Mouse (Mus musculus): Measurements from ENCODE around the gene Sema3b. TPM values are rescaled to one million over a fixed set of nuclear protein-coding genes. Genes with fewer than 3 reads are reported as not detected.

Sema3b gene
- total RNA-seq, 2 experiments from 2014 or later: not detected

DNA sequence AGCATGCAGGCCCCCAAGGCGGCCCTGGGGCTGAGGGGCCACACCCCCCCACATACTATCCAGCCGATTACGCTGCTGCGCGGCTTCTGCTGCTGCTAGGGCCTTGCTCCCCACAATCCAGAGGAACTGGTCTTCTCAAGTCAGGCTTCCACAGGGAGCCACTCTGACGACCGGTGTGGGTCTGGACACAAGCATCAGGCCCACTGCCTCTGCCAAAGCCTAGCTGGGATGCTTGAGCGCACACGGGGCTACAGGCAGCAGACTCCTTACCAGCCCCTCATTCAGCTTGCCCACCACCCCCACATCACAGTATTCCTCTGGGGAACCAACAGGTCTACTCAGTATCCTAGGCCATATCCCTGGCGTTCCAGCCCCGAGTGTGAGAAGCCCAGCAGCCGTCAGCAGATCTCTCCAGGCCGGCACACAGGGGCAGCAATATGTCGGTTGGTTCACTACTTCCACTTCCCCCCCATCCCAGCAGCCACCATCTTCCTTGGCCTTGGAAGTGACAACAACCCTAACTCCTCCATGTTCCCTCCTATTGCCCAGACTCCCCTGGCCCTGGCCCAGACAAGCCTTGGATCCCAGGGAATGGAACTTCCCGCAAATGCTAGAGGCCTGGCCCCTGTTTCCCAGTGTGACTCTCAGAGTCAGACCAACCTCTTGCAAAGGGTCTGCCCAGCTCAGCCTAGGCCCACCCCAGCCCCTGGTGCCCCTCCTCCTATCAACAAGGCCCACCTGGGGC is 24.8 kb upstream of the Sema3b start:
- ATAC-seq (replicated peaks; ENCODE audit: poor library complexity, severe bottlenecking): peak; percentile 10

DNA sequence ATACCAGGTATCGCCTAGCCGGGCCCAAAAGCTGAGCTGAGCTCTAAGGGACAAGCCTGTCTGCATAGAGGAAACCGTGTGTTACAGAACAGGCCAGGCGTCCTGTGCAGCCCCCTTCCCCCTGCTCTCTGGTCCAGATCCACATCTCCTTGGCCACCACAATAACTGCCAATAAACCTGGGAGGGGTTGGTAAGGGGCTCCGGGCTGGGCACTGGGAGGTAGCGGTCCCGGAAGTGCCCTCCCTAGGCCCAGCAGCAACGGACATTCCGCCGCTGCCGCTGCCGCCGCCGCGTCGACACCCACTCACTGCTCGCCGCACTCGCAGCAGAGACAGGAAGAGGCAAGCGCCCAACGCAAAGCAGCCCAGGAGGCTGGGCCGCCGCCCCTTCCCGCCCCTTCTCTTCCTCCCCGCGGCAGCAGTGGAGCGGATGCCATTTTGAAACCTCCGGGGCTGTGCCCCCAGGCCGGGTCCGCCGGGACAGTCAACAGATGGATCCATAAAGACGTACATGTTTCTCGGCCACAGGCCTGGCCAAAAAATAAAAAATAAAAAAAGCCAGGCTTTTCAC is 24.1 kb upstream of the Sema3b start:
- ATAC-seq (replicated peaks; ENCODE audit: poor library complexity, severe bottlenecking): peak; percentile 61

DNA sequence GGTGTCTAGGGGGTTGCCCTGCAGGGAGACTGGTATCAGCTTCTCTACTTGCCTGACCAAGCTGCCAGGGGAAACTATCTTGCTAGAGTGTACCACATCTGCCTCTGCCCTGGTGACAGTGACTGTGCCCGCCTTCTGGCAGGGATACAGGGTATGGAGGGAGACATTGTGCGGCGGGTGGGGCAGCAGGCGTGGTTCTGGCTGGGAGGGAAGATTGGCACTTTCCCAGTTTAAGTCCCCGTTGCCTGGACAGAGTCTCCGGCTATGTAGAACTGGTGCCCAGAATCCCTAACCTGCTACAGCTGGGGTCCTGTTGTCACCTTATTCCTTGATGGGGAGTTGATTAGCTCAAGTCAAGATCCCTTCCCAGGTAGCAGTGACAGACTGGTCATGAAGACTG is 23.4 kb upstream of the Sema3b start:
- no peak for ATAC-seq (replicated peaks; ENCODE audit: poor library complexity, severe bottlenecking)

DNA sequence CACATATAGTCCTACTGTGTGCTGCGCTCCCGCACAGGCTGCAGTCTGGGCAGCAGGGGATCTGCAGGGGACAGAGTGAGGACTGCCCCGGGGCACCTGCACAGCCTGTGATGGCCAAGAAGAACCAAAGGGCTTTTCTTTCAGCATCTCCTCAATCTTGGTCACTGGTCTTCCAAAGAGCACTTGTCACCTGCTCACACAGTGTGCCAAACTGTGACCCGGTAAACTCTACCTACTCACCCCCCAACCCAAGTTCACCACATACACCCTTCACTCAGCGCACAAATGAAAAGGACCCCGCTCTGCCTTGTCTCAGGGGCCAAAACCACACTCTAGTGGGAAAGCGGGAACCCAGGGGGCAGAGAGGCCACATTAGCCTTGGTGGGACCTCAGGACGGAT is 22.8 kb upstream of the Sema3b start:
- ATAC-seq (replicated peaks; ENCODE audit: poor library complexity, severe bottlenecking): no peak

DNA sequence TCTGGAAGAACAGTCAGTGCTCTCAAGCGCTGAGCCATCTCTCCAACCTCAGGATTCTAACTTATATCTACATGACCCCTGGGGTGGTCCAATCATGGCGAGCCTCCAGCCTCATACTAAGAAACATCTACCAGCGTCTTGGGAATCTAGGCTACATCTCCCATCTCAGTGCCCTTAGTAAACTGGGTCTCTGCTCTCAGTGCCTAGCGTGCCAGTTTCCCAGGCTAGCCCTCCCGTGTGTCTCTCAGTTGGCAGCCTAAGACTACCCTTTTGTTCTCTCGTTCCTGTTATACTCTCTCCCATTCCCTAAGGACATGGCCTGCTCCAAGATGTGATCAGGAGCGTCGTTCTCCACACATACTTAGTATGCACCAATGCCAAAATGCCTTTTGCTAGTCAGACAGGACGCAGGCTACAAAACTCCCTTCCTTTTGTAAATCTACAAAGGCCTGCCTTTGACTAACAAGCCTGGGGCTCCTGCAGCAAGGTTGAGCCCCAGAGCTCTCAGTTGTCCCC is 22.3 kb upstream of the Sema3b start:
- ATAC-seq (replicated peaks; ENCODE audit: poor library complexity, severe bottlenecking): no peak

DNA sequence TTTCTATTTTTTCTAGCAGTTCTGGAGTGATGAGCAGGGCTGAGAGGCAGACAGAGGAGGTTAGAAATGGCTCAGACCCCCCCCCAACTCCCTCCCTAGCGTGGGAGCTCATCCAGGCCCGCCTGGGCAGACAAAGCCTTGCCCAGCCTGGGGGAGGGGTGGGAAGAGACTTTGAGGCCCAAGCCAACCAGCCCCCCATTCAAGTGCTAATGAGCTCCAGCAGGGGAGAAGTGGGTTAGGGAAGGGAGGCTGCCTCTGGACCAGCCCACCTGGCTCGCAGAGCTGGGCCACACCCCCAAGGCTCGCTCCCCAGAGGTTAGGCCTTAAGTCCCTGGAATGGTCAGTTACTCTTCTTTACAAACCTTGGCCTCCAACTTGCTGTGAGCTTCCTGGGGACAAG is 21.5 kb upstream of the Sema3b start:
- no peak for ATAC-seq (replicated peaks; ENCODE audit: poor library complexity, severe bottlenecking)

DNA sequence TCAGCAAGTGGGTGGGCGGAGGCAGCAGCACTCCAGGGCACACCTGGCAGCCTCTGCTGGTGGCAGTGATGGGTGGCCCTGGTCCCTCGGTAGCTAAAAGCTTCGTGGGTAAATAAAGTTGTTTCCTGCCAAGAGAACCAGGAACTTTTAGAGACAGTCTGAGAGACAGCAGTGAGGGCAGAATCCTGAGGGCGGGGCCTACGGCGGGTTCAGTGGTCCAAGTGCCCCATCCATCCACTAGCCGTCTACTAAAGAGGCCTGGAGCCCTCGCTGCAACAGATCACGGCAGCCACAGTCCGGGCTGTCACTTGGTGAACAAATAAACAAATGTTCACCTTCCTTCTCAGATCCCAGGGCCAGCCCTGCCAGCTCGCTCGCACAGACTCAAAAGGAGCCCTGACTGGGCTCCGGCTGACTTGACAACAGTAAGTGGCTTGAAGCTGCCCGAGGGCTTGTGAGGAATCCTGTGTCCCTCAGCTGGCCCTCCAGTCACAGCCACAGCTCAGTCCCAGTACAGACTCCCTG is 20.9 kb upstream of the Sema3b start:
- no peak for ATAC-seq (replicated peaks; ENCODE audit: poor library complexity, severe bottlenecking)

DNA sequence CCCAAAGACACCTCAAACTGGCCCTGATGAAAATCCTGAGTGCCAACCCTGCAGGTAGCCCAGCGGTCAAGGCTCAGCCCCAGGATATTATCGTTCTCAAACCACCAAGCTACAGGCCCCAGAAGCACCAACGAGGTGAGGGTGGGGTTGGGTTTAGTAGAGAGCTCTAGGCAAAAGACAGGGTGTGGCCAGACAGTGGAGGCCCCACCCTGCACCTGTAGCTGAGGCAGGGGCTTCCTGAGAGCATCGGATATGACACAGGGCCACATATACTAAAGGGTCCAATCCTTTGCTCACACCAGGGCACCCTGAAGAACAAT is 20.3 kb upstream of the Sema3b start:
- no peak for ATAC-seq (replicated peaks; ENCODE audit: poor library complexity, severe bottlenecking)

DNA sequence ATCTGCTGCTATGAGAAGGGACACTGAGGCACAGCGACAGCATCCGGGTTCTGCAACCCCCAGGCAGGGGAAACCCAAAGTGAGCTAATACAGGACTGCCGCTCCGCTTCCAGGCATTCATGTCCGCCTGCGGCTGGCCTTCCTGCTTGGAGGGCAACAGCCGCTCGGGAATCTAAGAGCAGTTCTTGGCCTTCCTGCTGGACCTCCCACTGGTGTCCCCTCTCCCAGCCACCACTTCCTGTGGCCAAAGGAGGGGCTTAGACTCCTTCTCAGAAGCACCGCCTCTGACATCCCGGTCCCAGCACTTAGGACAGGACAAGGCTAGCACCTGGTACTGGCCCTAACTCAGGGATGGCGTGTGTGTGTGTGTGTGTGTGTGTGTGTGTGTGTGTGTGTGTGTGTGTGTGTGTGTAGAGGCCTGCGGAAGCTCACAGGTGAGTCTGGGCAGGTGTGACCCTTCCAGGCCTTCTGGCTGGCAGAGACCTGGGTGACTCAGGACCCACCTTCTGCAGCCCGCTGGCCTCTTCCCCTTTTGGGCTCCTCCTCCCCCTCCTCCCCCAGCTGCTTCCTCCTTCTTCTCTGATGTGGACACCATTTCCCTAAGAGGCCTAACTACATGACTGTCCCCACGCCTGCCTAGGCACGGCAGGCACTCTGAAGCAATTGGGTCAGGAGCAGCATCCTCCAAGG is 19.8 kb upstream of the Sema3b start:
- peak; percentile 64 for ATAC-seq (replicated peaks; ENCODE audit: poor library complexity, severe bottlenecking)

DNA sequence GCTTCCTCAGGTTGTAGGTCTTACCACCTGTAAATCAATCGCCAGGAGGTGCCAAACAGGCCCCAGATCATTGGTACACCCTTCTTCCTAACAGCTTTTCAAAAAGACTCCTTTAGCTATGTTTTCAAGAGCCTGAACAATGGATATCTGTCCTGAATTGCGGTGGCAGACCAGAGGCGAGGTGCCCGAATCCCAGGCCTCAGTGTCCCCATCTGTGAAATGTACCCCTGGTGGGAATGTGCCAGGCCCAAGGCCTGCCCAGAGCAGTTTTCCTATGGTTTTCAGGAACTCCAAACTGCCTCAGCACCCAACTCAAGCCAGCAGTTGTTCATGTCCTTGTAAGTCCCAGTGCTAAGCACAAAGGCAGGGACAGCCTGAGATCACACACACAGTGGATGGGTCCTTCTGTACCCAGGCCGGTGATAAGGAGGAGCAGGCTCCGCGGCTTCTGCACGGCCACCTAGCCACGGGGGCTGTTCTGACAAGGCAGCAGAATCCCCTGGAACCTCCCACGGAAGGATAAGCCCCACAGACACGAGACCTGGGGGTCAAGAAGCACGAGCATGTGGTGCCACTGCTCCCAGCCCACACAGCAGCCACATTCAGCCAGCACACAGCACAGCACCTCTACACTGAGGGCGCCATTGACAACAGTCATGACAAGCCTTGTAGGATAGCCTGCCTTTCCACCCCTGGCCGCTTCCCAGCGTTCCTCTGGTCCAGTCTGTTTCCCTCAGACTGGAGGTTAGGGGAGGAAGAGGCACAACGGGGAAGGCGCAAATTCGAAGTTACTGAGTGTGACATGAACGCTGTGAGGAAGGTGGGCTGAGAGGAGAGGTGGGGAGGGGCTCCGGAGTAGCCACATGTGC is 18.6 kb upstream of the Sema3b start:
- no peak for ATAC-seq (replicated peaks; ENCODE audit: poor library complexity, severe bottlenecking)

DNA sequence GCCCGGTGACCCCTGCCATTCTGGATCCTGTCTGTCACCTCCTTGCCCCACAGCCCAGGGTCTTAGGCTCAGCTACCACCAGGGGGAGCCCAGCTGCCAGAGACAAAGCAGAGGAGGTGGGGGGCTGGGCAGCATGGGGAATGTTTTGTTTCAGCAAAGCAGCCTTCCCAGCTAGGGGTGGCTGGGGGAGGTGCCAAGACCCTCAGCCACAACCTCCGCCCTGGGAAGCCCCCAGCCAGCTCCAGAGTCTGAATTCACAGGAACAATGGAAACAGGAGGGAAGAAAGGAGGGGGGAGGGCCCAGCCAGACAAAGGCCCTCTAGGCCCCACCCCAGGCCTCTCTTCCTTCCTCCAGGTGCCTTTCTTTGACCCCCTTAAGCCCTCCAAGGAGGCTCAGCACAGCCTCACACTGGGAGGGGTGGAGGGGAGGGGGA is 17.8 kb upstream of the Sema3b start:
- peak; percentile 30 for ATAC-seq (replicated peaks; ENCODE audit: poor library complexity, severe bottlenecking)

DNA sequence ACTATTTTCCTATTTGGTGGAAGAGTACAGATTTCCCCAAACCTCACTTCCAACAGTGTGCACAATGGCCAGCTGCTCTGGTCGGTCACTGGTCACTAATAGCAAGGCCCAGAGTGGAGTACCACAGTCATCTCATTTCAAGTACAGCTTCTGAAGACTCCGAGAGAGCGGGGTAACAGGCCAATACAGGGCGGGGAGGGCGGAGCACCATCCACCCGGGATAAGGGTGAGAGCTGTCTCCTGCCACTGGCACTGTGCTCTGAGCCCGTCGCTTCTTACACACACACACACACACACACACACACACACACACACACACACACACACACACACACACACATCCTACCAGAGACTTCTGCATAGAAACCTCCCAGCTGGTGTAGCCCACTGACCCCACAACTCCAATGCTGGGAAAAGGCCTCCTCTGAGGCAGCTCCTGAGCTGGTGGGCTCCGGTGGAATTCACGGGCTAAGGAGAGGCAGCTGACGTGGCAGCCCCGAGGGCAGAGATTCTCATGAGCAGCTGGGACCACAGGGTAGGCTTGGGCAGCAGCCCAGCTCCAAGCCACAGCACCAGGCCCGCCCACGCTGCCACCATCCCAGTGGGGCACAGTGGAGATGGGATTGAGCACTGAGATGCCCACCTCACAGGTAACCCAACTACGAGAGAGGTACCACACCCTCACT is 17.3 kb upstream of the Sema3b start:
- no peak for ATAC-seq (replicated peaks; ENCODE audit: poor library complexity, severe bottlenecking)

DNA sequence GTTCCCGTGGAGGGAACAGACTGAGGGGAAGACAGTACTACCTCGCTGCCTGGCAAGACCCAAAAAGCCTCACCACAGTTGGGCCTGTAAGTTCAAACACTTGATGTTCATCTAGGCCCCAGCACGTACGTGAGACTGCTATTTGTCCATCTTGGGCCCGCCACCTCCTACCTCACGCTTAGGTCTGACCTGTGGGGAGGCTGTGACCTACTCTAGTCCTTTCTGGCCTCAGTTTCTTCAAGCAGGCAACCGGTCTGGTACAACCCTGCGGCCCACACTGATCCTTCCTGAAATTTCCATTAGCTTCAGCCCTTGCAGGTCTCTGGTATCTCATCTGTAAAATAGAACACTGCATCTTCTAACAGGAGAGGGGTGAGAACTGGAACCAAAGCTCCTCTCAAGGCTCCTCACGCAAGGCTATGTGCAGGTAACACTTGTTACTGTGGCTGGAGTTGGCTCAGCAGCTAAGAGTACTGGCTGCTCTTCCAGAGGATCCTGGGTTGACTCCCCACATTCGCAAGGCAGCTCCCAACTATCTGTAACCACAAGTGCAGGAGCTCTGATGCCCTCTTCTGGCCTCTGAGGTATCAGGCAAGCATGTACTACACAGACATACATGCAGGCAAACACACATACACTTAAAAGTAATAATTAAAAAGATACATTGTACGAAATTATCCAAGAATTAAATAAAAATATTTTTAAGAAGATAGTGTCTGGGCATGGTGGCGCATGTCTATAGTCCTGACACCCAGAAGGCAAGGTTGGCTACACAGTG is 16.5 kb upstream of the Sema3b start:
- ATAC-seq (replicated peaks; ENCODE audit: poor library complexity, severe bottlenecking): no peak

DNA sequence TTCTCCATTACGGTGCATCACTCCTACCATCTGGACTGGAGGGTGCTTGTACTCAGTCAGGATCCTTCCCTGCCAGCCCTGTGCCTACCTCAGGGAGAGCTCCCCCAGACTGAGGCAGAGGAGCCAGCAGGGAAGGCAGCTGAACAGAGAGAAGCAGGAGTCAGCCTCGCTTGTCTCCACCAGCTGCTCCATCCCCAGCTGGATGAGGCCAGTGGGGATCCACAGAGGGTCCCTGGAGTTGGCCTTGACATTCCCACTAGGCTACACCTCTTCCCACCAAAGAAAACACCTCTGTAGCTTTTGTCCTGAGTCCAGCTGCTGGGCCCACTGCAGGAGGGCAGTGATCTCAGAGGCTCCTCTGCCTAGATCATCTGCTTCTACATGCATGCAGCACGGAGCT is 15.9 kb upstream of the Sema3b start:
- peak; percentile 1; the same call in 1 of the 2 replicates for ATAC-seq (replicated peaks; ENCODE audit: poor library complexity, severe bottlenecking)

DNA sequence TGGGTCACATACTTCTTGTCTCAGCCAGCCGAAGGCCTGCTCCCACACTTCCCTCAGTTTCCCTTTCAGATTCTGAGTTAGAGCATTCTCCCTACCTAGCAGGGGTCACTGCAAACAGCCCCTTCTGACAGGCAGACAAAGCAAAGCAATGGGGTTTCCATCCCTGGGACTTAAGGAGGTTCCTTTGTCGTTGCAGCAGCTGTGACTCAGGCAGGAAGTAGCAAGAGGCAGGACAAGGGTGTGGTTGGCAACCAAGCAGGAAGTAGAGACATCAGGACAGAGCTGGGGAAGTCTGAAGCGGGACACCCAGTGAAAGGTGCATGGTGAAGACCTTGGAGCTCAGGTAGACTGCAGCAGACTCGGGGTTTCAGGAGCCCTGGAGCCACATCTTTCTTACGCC is 15.5 kb upstream of the Sema3b start:
- ATAC-seq (replicated peaks; ENCODE audit: poor library complexity, severe bottlenecking): peak; percentile 70

DNA sequence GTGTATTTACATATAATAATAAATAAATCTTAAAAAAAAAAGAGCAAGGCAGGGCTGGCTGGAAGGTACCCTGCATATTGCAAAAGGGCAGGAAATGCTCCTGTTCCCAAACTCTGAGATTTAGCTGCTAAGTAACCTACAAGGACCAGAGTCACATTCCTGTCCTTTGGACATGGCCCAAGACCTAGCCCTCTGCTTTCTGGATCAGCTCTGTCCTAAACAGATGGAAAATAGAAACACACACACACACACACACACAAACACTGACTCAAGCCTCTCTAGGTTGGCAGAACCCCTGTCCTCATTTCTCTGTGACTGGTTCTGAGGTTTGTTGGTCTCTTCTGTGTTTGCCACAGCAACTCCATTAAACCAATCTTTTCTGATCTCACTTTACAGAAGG is 11.9 kb upstream of the Sema3b start:
- no peak for ATAC-seq (replicated peaks; ENCODE audit: poor library complexity, severe bottlenecking)

DNA sequence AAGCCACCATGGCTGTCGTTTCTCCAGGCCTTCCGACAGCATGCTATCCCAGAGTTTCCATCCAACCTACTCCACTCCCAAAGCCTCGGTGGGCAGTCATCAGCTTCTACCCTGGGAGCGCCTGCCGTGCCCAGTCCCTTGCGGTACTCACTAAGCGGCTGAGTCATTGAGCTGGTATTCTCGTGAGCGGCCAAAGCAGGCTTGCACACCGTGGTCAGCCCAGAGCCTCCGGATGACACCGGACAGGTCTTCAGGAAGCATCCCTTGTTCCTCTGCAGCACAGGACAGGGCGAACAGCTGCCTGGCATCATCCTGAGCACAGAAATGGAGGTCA is 10.5 kb upstream of the Sema3b start:
- ATAC-seq (replicated peaks; ENCODE audit: poor library complexity, severe bottlenecking): no peak

DNA sequence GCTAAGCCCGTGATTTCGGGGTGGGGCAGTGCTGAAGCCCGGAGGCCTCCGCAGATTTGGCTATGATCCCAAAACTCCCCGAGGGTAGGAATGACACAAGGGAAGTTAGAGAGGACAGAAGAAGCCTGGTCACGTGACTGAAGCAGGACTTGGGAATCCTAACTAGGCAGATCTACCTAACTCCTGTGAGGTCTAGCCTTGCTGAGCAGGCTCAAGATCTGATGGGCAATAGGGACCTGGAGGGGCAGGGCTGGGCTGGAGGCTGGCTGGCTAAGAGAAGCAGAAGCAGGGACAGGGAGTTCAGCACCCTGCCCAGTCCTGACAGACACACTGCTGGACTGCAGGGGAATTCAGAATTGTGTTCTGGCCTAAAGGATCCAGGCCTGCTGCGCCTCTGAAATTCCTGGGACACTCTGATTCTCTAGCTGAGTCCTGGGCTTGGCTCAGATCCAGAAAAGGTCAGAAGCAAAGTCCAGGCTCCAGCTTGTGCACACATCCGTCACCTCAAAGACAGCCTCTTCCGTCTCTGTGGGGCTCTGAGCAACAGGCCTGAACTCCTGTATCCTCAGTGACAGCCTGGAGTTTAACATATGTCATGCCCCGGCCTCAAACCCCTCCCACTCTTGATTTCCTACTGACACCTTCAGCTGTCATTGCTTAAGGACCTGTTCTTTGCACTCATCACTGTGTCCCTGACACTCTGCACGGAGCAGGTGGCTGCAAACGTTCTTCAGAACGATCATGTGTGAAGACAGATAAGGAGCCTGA is 9.9 kb upstream of the Sema3b start:
- ATAC-seq (replicated peaks; ENCODE audit: poor library complexity, severe bottlenecking): no peak

DNA sequence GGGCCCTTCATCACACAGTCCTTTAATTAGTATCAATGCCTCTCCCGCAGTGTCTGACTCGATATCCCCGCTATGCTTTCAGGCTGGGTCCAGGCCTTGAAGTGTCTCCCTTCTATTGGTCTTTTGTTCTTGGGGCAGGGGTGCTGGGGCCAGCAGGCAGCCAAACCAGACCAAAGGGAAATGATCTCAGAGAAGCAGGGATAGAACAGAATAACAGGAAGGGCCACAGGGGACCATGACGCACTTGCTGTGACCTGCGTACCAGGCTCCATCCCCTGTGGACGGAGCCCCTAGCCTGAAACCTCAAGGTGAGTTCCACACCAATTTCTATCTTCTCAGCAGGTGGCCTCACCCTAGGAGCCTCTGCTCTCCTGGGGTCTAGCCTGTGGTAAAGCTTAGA is 9.1 kb upstream of the Sema3b start:
- no peak for ATAC-seq (replicated peaks; ENCODE audit: poor library complexity, severe bottlenecking)

Data from granulocyte monocyte progenitor cell, adult 5-6 weeks (primary cell).